Mouse (Mus musculus) ES-E14 (cell line): ENCODE data around the gene Hoxb3.

Source experiments
- CHD2 ChIP-seq: IDR thresholded peaks from 2 replicates; pipeline ENCODE4 v1.6.1; 2014; ENCODE audit warnings: mild to moderate bottlenecking, low read depth, low read length, inconsistent platforms
- HCFC1 ChIP-seq: IDR thresholded peaks from 2 replicates; pipeline ENCODE4 v1.6.1; 2012; ENCODE audit warnings: low read length, inconsistent platforms, borderline replicate concordance; ENCODE audit not compliant: insufficient read depth
- MAFK ChIP-seq: IDR thresholded peaks from 2 replicates; pipeline ENCODE4 v1.6.1; 2014; ENCODE audit warnings: mild to moderate bottlenecking, low read depth, low read length, inconsistent platforms; ENCODE audit not compliant: insufficient read depth
- ZC3H11A ChIP-seq: IDR thresholded peaks from 2 replicates; pipeline ENCODE4 v1.6.1; 2012; ENCODE audit warnings: low read depth, mild to moderate bottlenecking, inconsistent platforms, low read length, borderline replicate concordance
- ZNF384 ChIP-seq: IDR thresholded peaks from 2 replicates; pipeline ENCODE4 v1.6.1; 2012; ENCODE audit warnings: low read depth, low read length, inconsistent platforms

DNA sequence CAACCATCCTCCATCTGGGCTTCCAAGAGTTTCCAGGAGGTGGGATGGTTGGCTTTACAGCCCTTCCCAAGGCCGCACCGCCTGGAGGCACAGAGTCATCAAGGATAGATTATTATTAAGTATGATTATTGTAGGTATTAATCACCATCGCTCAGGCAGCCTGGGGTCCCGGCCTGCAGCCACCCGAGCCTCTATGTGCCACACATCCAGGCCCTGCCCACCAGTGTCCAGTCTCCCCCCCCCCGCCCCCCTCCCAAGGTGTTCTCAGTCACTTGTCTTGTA, 21.7 kb downstream of the Hoxb3 start:
- TF ChIP-seq HCFC1: no peak
- TF ChIP-seq CHD2: no peak
- TF ChIP-seq MAFK: no peak
- no peak for TF ChIP-seq ZC3H11A
- no peak for TF ChIP-seq ZNF384
